Mouse (Mus musculus) brain, embryonic 14.5 days (tissue): ENCODE measurements at regions not wholly inside any gene's neighbourhood (a gene's known extent, or its start where the extent isn't known, plus 50 kb on each side); places are given as distances from the start of the nearest gene placed in this dataset.

Experiments used
- CTCF ChIP-seq: fragments of 200-500 bp; IDR thresholded peaks from 2 replicates; pipeline ENCODE4 v1.5.1; 2012; ENCODE audit warnings: inconsistent platforms, mild to moderate bottlenecking, moderate library complexity, borderline replicate concordance; ENCODE audit not compliant: insufficient read depth, insufficient read length; ENCODE audit errors: extremely low read depth
- POLR2A ChIP-seq: fragments of 200-500 bp; IDR thresholded peaks from 2 replicates; pipeline ENCODE4 v1.6.1; 2012; ENCODE audit warnings: mild to moderate bottlenecking, inconsistent platforms, borderline replicate concordance; ENCODE audit not compliant: poor library complexity, insufficient read depth, insufficient read length, severe bottlenecking; ENCODE audit errors: extremely low read depth

GRCm38 (mm10) chr17:59877791-59878190 is 864.6 kb upstream of the Nudt12 start:
- TF ChIP-seq CTCF (no peak), POLR2A (no peak)
